Mouse (Mus musculus) testis, adult 2 months (tissue): ENCODE measurements at regions not wholly inside any gene's neighbourhood (a gene's known extent, or its start where the extent isn't known, plus 50 kb on each side); places are given as distances from the start of the nearest gene placed in this dataset.

Source experiments
- CTCF ChIP-seq: fragments of 200-500 bp; IDR thresholded peaks from 2 replicates; pipeline ENCODE4 v1.5.1; 2012; ENCODE audit warnings: low read depth, mild to moderate bottlenecking, inconsistent platforms, low read length, moderate library complexity; ENCODE audit not compliant: control insufficient read depth, insufficient read depth, insufficient replicate concordance
- POLR2A ChIP-seq: fragments of 200-500 bp; IDR thresholded peaks from 2 replicates; pipeline ENCODE4 v1.6.1; 2012; ENCODE audit warnings: low read depth, mild to moderate bottlenecking, inconsistent platforms, low read length, moderate library complexity; ENCODE audit not compliant: control insufficient read depth

DNA sequence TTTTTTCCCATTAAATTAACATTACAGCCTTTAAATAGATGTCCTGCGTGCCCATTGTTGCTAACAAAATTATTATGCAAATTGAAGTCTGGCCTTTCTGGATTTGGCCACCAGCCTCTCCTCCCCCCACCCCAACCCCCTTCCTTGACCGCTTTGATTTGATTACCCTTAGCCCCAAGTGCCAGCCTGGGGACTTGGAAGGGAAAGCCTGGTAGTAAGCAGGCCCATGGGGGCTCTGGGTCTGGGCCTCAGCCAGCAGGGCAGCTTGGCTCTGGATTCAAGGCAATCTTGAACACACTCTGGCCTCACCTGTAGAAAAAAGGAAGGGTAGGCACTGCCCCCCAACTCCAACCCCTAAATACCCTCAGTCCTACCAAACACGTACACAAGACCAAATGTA lies 100.2 kb downstream of the 2410131K14Rik start:
- no peak for TF ChIP-seq POLR2A
- TF ChIP-seq CTCF: no peak
